Mouse (Mus musculus) hindbrain, embryonic 10.5 days (tissue): ENCODE results near the gene Gdpgp1. TPM values are rescaled to one million over a fixed set of nuclear protein-coding genes. Genes with fewer than 3 reads are reported as not detected.
A peak's percentile ranks its signal among the peaks of the same experiment; 100 is the strongest.

Source experiments
- DNase-seq: peaks from one replicate; pipeline ENCODE4 v3.0.0-alpha.2; 2017; ENCODE audit warnings: low spot score
- H3K27ac ChIP-seq: fragments of 300-500 bp; sonication (generic); 2 replicates; pipeline ENCODE4 v1.5.1; 2016; ENCODE audit warnings: mild to moderate bottlenecking, moderate library complexity
- H3K27me3 ChIP-seq: fragments of 300-500 bp; sonication (generic); 2 replicates; pipeline ENCODE4 v1.6.1; 2016; ENCODE audit warnings: mild to moderate bottlenecking; ENCODE audit not compliant: poor library complexity, insufficient read depth, severe bottlenecking
- H3K36me3 ChIP-seq: fragments of 300-500 bp; sonication (generic); 2 replicates; pipeline ENCODE4 v1.6.1; 2016; ENCODE audit warnings: mild to moderate bottlenecking, moderate library complexity
- H3K4me1 ChIP-seq: fragments of 300-500 bp; sonication (generic); replicated peaks from 2 replicates; pipeline ENCODE4 v1.6.1; 2016; ENCODE audit warnings: mild to moderate bottlenecking
- H3K4me3 ChIP-seq: fragments of 300-500 bp; sonication (generic); 2 replicates; pipeline ENCODE4 v1.5.1; 2016; ENCODE audit warnings: mild to moderate bottlenecking, moderate library complexity
- H3K9me3 ChIP-seq: fragments of 300-500 bp; sonication (generic); 2 replicates; pipeline ENCODE4 v1.6.1; 2016; ENCODE audit warnings: mild to moderate bottlenecking, moderate library complexity
- WGBS: fragments of 180-500 bp; shearing (Covaris S2); methylation state at CpG from one replicate; pipeline ENCODE4 v1.1.7; 2016; 5-methylcytosine and 5-hydroxymethylcytosine counted together
- polyA plus RNA-seq: library from polyadenylated mRNA; unstranded; fragments of >200 nt; fragmentation: Nextera tagmentation; extraction: Ambion mirVana; gene quantifications from 2 replicates; pipeline ENCODE4 v1.2.1, GENCODE M21; 2016

Gdpgp1 gene
- polyA plus RNA-seq, 1 experiment from 2014 or later: 6.5 TPM

GRCm38 (mm10) chr7:80214459-80214858, 18.2 kb upstream of the Gdpgp1 start:
- peaks cover 29% of the 10 kb centered on the region; the same call in 1 of the 2 replicates for H3K4me1 ChIP-seq
- H3K27ac ChIP-seq: peak overlapping the region; percentile 88
- no peak for DNase-seq
- H3K36me3 ChIP-seq: peaks cover 67% of the 10 kb centered on the region
- no peaks in the 10 kb centered on the region for H3K27me3 ChIP-seq
- H3K9me3 ChIP-seq: no peaks in the 10 kb centered on the region
- H3K4me3 ChIP-seq: no peak overlapping the region
- 85% methylated on average over 8 of the region's 8 CpGs for WGBS

DNA sequence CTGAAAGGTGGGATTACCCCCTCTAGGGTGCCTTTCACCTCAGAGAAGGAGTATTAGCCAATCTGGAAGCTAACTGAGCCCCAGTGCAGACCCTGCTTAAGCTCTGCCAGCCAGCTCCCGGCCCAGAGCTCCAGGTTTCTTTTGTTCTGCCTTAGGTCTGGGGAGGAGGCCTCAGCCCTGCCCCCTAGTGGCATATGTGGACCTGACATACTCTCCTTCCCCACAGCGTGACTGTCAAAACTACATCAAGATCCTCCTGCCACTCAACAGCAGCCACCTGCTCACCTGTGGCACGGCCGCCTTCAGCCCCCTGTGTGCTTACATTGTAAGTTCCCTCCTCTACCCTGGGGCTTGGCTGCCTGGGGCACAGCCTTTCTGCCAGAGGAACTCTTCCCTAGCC, 17.3 kb upstream of the Gdpgp1 start:
- H3K4me1 ChIP-seq: peaks cover 22% of the 10 kb centered on the region; the same call in 1 of the 2 replicates
- H3K27me3 ChIP-seq: no peaks in the 10 kb centered on the region
- H3K36me3 ChIP-seq: peaks cover 77% of the 10 kb centered on the region
- 28% methylated on average over 4 of the region's 4 CpGs for whole genome bisulfite sequencing
- peak; percentile 77 for DNase-seq
- peak overlapping the region; percentile 88 for H3K27ac ChIP-seq
- no peaks in the 10 kb centered on the region for H3K9me3 ChIP-seq
- no peak overlapping the region for H3K4me3 ChIP-seq

GRCm38 (mm10) chr7:80216566-80216965, 16.1 kb upstream of the Gdpgp1 start:
- peaks cover 87% of the 10 kb centered on the region for H3K36me3 ChIP-seq
- H3K4me3 ChIP-seq: no peak overlapping the region
- DNase-seq: no peak
- peak overlapping the region; percentile 54; the same call in 1 of the 2 replicates for H3K27ac ChIP-seq
- peaks cover 22% of the 10 kb centered on the region; the same call in 1 of the 2 replicates for H3K4me1 ChIP-seq
- 74% methylated on average over 8 of the region's 8 CpGs for WGBS
- no peaks in the 10 kb centered on the region for H3K27me3 ChIP-seq
- H3K9me3 ChIP-seq: no peaks in the 10 kb centered on the region

DNA sequence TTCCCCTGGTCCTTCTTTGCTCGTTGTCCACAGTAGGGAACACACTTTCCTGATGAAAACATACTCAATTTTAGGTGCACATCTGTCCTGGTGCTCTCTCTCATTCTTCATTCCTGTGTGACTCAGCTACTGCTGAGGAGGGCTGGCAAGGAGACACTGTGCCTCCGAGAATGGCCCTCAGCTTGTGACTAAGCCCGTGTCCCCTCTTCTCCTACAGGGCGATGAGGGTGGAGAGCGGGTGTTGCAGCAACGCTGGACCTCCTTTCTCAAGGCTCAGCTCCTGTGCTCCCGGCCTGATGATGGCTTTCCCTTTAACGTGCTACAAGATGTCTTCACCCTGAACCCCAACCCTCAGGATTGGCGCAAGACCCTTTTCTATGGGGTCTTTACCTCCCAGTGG, 14.0 kb upstream of the Gdpgp1 start:
- WGBS: 92% methylated on average over 9 of the region's 9 CpGs
- Histone ChIP-seq H3K9me3 (no peaks in the 10 kb centered on the region), H3K27ac (no peak overlapping the region), H3K4me1 (peaks cover 22% of the 10 kb centered on the region; the same call in 1 of the 2 replicates), H3K27me3 (no peaks in the 10 kb centered on the region), H3K36me3 (peaks cover 89% of the 10 kb centered on the region), H3K4me3 (no peak overlapping the region)
- DNase-seq: no peak

- Histone ChIP-seq H3K36me3 (peaks cover 94% of the 10 kb centered on the region), H3K9me3 (no peaks in the 10 kb centered on the region), H3K4me3 (no peak overlapping the region), H3K27ac (no peak overlapping the region), H3K4me1 (peaks cover 14% of the 10 kb centered on the region; the same call in 1 of the 2 replicates), H3K27me3 (no peaks in the 10 kb centered on the region)
- WGBS: 97% methylated on average over 9 of the region's 9 CpGs
- DNase-seq: no peak
Measured at GRCm38 (mm10) chr7:80220237-80220797, 12.3 kb upstream of the Gdpgp1 start.

DNA sequence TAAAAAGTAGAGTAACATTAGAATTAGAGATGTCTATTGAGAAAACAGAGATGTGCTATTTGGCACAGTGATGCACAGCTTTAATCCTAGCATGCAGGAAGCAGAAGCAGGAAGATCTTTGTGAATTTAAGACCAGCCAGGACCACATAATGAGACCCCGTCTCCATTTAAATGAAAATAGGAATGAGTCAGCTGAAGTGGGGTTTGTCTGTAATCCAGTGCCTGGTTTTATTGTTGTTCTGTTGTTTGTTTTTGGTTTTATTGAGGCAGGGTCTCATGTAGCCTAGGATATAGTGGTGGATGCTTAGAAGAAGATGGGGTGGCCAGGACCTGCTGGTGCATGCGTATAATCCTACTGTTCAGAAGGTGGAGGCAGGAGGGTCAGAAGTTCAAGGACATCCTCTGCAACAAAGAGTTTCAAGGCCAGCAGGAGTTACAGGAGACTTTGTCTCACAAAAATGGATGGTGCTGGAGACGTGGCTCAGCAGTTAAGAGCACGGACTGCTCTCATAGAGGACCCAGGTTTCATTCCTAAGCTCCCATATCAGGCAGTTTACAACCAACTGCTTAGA, 11.4 kb upstream of the Gdpgp1 start:
- 93% methylated on average over 4 of the region's 4 CpGs for WGBS
- no peaks in the 10 kb centered on the region for H3K9me3 ChIP-seq
- no peaks in the 10 kb centered on the region for H3K27me3 ChIP-seq
- peaks cover 94% of the 10 kb centered on the region for H3K36me3 ChIP-seq
- no peak overlapping the region for H3K4me3 ChIP-seq
- peaks cover 5% of the 10 kb centered on the region; the same call in 1 of the 2 replicates for H3K4me1 ChIP-seq
- DNase-seq: no peak
- no peak overlapping the region for H3K27ac ChIP-seq

DNA sequence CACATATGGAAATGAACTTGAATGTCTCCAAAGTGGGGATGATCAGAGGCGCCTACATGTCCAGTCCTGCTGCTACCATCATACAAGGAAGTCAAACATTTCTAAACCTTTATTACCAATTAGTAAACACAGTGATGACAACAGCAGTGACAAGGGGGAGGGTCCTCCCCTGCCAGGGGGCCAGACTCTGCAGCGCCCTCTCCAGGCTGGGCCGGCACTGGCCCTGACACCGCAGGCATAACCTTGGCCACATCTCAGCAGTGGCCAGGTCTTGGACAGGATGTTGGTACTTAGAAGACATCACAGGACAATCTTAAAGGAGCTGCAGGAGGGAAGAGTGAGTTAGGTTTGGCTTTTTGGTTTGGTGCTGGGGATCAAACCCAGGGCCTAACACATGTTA, 5.6 kb upstream of the Gdpgp1 start:
- H3K9me3 ChIP-seq: no peaks in the 10 kb centered on the region
- H3K4me3 ChIP-seq: no peak overlapping the region
- H3K4me1 ChIP-seq: peaks cover 23% of the 10 kb centered on the region
- DNase-seq: no peak
- H3K27ac ChIP-seq: no peak overlapping the region
- H3K36me3 ChIP-seq: peaks cover 61% of the 10 kb centered on the region
- 94% methylated on average over 4 of the region's 4 CpGs for WGBS
- H3K27me3 ChIP-seq: peaks cover 10% of the 10 kb centered on the region; the same call in 1 of the 2 replicates

GRCm38 (mm10) chr7:80230196-80230595, 2.5 kb upstream of the Gdpgp1 start:
- H3K27ac ChIP-seq: no peak overlapping the region
- H3K27me3 ChIP-seq: peaks cover 10% of the 10 kb centered on the region; the same call in 1 of the 2 replicates
- DNase-seq: no peak
- H3K9me3 ChIP-seq: no peaks in the 10 kb centered on the region
- H3K4me3 ChIP-seq: no peak overlapping the region
- peaks cover 46% of the 10 kb centered on the region for H3K4me1 ChIP-seq
- peaks cover 34% of the 10 kb centered on the region for H3K36me3 ChIP-seq
- 57% methylated on average over 6 of the region's 6 CpGs for WGBS

- peaks cover 10% of the 10 kb centered on the region; the same call in 1 of the 2 replicates for H3K27me3 ChIP-seq
- peaks cover 47% of the 10 kb centered on the region for H3K4me1 ChIP-seq
- peak overlapping the region; percentile 80 for H3K4me3 ChIP-seq
- DNase-seq: no peak
- under 1% methylated on average over 29 of the region's 29 CpGs for WGBS
- H3K27ac ChIP-seq: peak overlapping the region; percentile 84
- peaks cover 15% of the 10 kb centered on the region for H3K36me3 ChIP-seq
- H3K9me3 ChIP-seq: no peaks in the 10 kb centered on the region
Measured at GRCm38 (mm10) chr7:80231971-80232488, 635 bp upstream of the Gdpgp1 start.

GRCm38 (mm10) chr7:80233799-80234198, 1.1 kb downstream of the Gdpgp1 start:
- Histone ChIP-seq H3K36me3 (peaks cover 16% of the 10 kb centered on the region), H3K9me3 (no peaks in the 10 kb centered on the region), H3K27me3 (peaks cover 10% of the 10 kb centered on the region; the same call in 1 of the 2 replicates), H3K4me1 (peaks cover 47% of the 10 kb centered on the region), H3K27ac (no peak overlapping the region), H3K4me3 (peak overlapping the region; percentile 80)
- no peak for DNase-seq
- WGBS: 82% methylated on average over 9 of the region's 9 CpGs

- peaks cover 47% of the 10 kb centered on the region for H3K36me3 ChIP-seq
- no peaks in the 10 kb centered on the region for H3K9me3 ChIP-seq
- H3K4me3 ChIP-seq: no peak overlapping the region
- no peaks in the 10 kb centered on the region for H3K27me3 ChIP-seq
- no peak overlapping the region for H3K27ac ChIP-seq
- H3K4me1 ChIP-seq: peaks cover 11% of the 10 kb centered on the region
- WGBS: 91% methylated on average over 10 of the region's 10 CpGs
- DNase-seq: no peak
Measured at GRCm38 (mm10) chr7:80238542-80238941, 5.9 kb downstream of the Gdpgp1 start.

- DNase-seq: no peak
- Histone ChIP-seq H3K27me3 (no peaks in the 10 kb centered on the region), H3K4me1 (no peaks in the 10 kb centered on the region; the same call in 1 of the 2 replicates), H3K27ac (no peak overlapping the region), H3K4me3 (no peak overlapping the region), H3K9me3 (no peaks in the 10 kb centered on the region), H3K36me3 (peaks cover 47% of the 10 kb centered on the region)
- 93% methylated on average over 4 of the region's 4 CpGs for WGBS
Measured at GRCm38 (mm10) chr7:80241661-80242060, 9.0 kb downstream of the Gdpgp1 start.

GRCm38 (mm10) chr7:80244851-80245250, 12.2 kb downstream of the Gdpgp1 start:
- Histone ChIP-seq H3K4me3 (no peak overlapping the region), H3K4me1 (no peaks in the 10 kb centered on the region; the same call in 1 of the 2 replicates), H3K27me3 (no peaks in the 10 kb centered on the region), H3K9me3 (no peaks in the 10 kb centered on the region), H3K36me3 (peaks cover 20% of the 10 kb centered on the region), H3K27ac (no peak overlapping the region)
- 93% methylated on average over 4 of the region's 4 CpGs for WGBS
- no peak for DNase-seq
